Mouse (Mus musculus) CH12.LX (cell line): ENCODE results near the gene 4931428F04Rik. TPM values are rescaled to one million over a fixed set of nuclear protein-coding genes. Genes with fewer than 3 reads are reported as not detected.

Experiments
- DNase-seq: peaks from one replicate; pipeline ENCODE4 v3.0.0-alpha.2; 2013; ENCODE audit errors: extremely low read depth
- H3K27ac ChIP-seq: 2 replicates; pipeline ENCODE4 v1.5.1; 2012; ENCODE audit warnings: low read depth, mild to moderate bottlenecking, control low read depth, moderate library complexity; ENCODE audit not compliant: insufficient read depth
- H3K27me3 ChIP-seq: replicated peaks from 2 replicates; pipeline ENCODE3; 2012; ENCODE audit warnings: inconsistent platforms
- H3K36me3 ChIP-seq, 2 experiments: replicated peaks in 1 of 2; 2 replicates each; pipeline versions ENCODE3 to v1.6.1; 2012; ENCODE audit warnings: inconsistent platforms in 1 of 2, low read length in 1 of 2, mild to moderate bottlenecking in 1 of 2, mixed read lengths in 1 of 2, moderate library complexity in 1 of 2; ENCODE audit not compliant: control insufficient read depth in 1 of 2, insufficient read depth in 1 of 2
- H3K4me1 ChIP-seq, 2 experiments: 2 replicates each; pipeline ENCODE4 v1.6.1; 2012; ENCODE audit warnings: inconsistent platforms in 1 of 2, moderate library complexity in 1 of 2; ENCODE audit not compliant: insufficient read depth in 2 of 2, control insufficient read depth in 1 of 2
- H3K4me2 ChIP-seq: 2 replicates; pipeline ENCODE4 v1.6.1; 2012; ENCODE audit warnings: low read depth, mild to moderate bottlenecking, control low read depth; ENCODE audit not compliant: poor library complexity, insufficient read depth, severe bottlenecking
- H3K4me3 ChIP-seq, 3 experiments: fragments of 150-350 bp in 1 of 3; sonication (generic) in 1 of 3; replicated peaks in 1 of 3; 2 replicates each; pipeline versions ENCODE3 to v1.5.1; 2011 to 2012; ENCODE audit warnings: low read depth in 2 of 3, low read length in 2 of 3, mild to moderate bottlenecking in 2 of 3, moderate library complexity in 2 of 3, control low read depth in 1 of 3, improper control_type of control experiment in 1 of 3, inconsistent platforms in 1 of 3, mixed read lengths in 1 of 3; ENCODE audit not compliant: poor library complexity in 1 of 3
- H3K79me2 ChIP-seq: replicated peaks from 2 replicates; pipeline ENCODE4 v1.6.1; 2012; ENCODE audit warnings: mild to moderate bottlenecking, moderate library complexity; ENCODE audit not compliant: control insufficient read depth, poor library complexity, insufficient read depth, severe bottlenecking; ENCODE audit errors: extremely low read depth
- H3K9ac ChIP-seq: 2 replicates; pipeline ENCODE4 v1.6.1; 2012; ENCODE audit warnings: low read depth, mild to moderate bottlenecking, control low read depth, moderate library complexity; ENCODE audit not compliant: insufficient read depth
- H3K9me3 ChIP-seq: replicated peaks from 2 replicates; pipeline ENCODE3; 2012; ENCODE audit warnings: low read length, inconsistent platforms, mixed read lengths
- CTCF ChIP-seq, 2 experiments: IDR thresholded peaks in 1 of 2; conservative IDR thresholded peaks in 1 of 2; 2 replicates each; pipeline ENCODE4 v1.5.1; 2011 to 2012; ENCODE audit warnings: low read depth in 2 of 2, low read length in 2 of 2, improper control_type of control experiment in 1 of 2, inconsistent platforms in 1 of 2, mild to moderate bottlenecking in 1 of 2, moderate library complexity in 1 of 2
- E2F4 ChIP-seq: IDR thresholded peaks from 2 replicates; pipeline ENCODE4 v1.6.1; 2011; ENCODE audit warnings: low read depth, low read length, improper control_type of control experiment; ENCODE audit not compliant: insufficient replicate concordance
- JUND ChIP-seq: conservative IDR thresholded peaks from 2 replicates; pipeline ENCODE4 v1.6.1; 2011; ENCODE audit warnings: low read depth, low read length, improper control_type of control experiment
- MAX ChIP-seq: IDR thresholded peaks from 2 replicates; pipeline ENCODE4 v1.6.1; 2011; ENCODE audit warnings: low read length, improper control_type of control experiment
- MAZ ChIP-seq: IDR thresholded peaks from 2 replicates; pipeline ENCODE4 v1.6.1; 2012; ENCODE audit warnings: low read depth, mild to moderate bottlenecking, inconsistent platforms, low read length, improper control_type of control experiment, moderate library complexity
- MEF2A ChIP-seq: IDR thresholded peaks from 2 replicates; pipeline ENCODE4 v1.6.1; 2014; ENCODE audit warnings: low read depth, mild to moderate bottlenecking, inconsistent platforms, low read length, improper control_type of control experiment, borderline replicate concordance
- MXI1 ChIP-seq: IDR thresholded peaks from 2 replicates; pipeline ENCODE4 v1.6.1; 2011; ENCODE audit warnings: mild to moderate bottlenecking, low read depth, low read length, improper control_type of control experiment
- PAX5 ChIP-seq: IDR thresholded peaks from 2 replicates; pipeline ENCODE4 v1.6.1; 2012; ENCODE audit warnings: low read length, inconsistent platforms, mixed read lengths
- POLR2A ChIP-seq: IDR thresholded peaks from 2 replicates; pipeline ENCODE4 v1.6.1; 2011; ENCODE audit warnings: low read depth, mild to moderate bottlenecking, improper control_type of control experiment, low read length
- RAD21 ChIP-seq: IDR thresholded peaks from 2 replicates; pipeline ENCODE4 v1.6.1; 2011; ENCODE audit warnings: low read depth, mild to moderate bottlenecking, low read length, improper control_type of control experiment, moderate library complexity
- SIN3A ChIP-seq: IDR thresholded peaks from 2 replicates; pipeline ENCODE4 v1.6.1; 2012; ENCODE audit warnings: low read length, improper control_type of control experiment, inconsistent platforms
- UBTF ChIP-seq: IDR thresholded peaks from 2 replicates; pipeline ENCODE4 v1.6.1; 2012; ENCODE audit warnings: low read depth, mild to moderate bottlenecking, inconsistent platforms, low read length, improper control_type of control experiment, moderate library complexity
- USF1 ChIP-seq: IDR thresholded peaks from 2 replicates; pipeline ENCODE4 v1.6.1; 2014; ENCODE audit warnings: low read depth, mild to moderate bottlenecking, inconsistent platforms, low read length, improper control_type of control experiment
- ZC3H11A ChIP-seq: IDR thresholded peaks from 2 replicates; pipeline ENCODE4 v1.6.1; 2012; ENCODE audit warnings: low read depth, mild to moderate bottlenecking, inconsistent platforms, low read length, improper control_type of control experiment
- ZKSCAN1 ChIP-seq: IDR thresholded peaks from 2 replicates; pipeline ENCODE4 v1.6.1; 2012; ENCODE audit warnings: low read depth, inconsistent platforms, low read length, improper control_type of control experiment, borderline replicate concordance
- ZMIZ1 ChIP-seq: IDR thresholded peaks from 2 replicates; pipeline ENCODE4 v1.6.1; 2012; ENCODE audit warnings: low read depth, mild to moderate bottlenecking, inconsistent platforms, low read length, improper control_type of control experiment
- dilution Hi-C: fragments of 300-500 bp; cut with MboI; formaldehyde crosslinking; loops from 2 replicates; pipeline ENCODE4 v1.14.3; 2020; ENCODE audit warnings: low sequenced_read_pairs; ENCODE audit not compliant: extremely low pct_unique_long_range_greater_than_20kb, extremely low pct_ligation_motif_present
- in situ Hi-C: fragments of 300-500 bp; cut with MboI; formaldehyde crosslinking; loops from 3 replicates; pipeline ENCODE4 v1.14.3; 2019; ENCODE audit warnings: low sequenced_read_pairs, low pct_ligation_motif_present, low pct_unique_long_range_greater_than_20kb, mixed read lengths
- polyA plus RNA-seq: library from polyadenylated mRNA; unstranded; fragments of >175 nt; gene quantifications from 2 replicates; pipeline ENCODE4 v1.2.1, GENCODE M21; 2012; ENCODE audit warnings: low read depth; ENCODE audit not compliant: insufficient read length
- total RNA-seq, 2 experiments: library from RNA; depleted of rRNA; stranded (reverse); fragments of 300-350 nt in 1 of 2; fragments of >200 nt in 1 of 2; gene quantifications; 2 replicates each; pipeline ENCODE4 v1.2.3; 2012 to 2014

4931428F04Rik gene
- total and polyA plus RNA-seq, 3 experiments: 2.7 to 9.1 (median 4.7) TPM

DNA sequence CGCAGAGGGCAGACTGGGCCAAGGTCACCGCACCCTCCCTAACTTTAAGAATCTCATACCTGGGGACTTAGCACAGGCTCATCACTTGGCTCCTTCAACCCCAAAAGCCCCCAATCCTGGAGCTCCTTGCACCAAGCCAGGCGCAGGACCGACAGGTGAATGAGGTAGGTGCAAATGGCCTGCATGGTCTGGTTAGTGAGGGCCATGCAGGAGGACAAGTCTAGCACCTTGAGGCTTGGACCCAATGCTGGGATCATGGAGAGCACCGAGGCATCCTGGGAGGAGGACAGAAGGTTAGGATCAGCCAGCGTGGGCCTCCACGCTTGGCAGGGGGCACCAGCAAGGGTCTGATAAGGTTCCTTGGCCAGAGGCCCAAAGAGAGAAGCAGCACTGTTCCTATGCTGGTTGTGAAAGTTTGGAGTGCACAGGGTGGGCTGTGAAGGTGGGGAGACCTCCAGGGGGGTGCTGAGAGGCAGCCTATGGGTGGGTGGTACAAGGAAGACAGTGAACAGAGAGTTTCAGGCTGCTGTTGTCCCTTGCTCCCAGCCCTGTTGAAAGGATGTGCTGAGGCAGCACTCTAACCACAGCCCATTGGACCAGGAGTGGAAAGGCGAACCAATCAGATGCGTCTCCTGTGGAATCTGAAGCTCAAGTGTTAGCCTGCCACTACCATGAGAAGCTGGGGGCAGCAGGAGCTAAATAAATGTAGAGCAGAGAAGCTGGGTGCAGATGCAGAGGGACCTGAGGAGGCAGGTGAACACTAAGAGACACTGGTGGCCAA lies 24.1 kb upstream of the 4931428F04Rik start:
- Histone ChIP-seq H3K4me2 (no peak overlapping the region), H3K36me3 (peaks cover 74 to 99% of the 10 kb centered on the region in 2 experiments), H3K9me3 (peaks cover 2% of the 10 kb centered on the region), H3K4me1 (no peaks in the 10 kb centered on the region), H3K27ac (no peak overlapping the region), H3K4me3 (no peak overlapping the region), H3K9ac (no peak overlapping the region), H3K79me2 (no peaks in the 10 kb centered on the region), H3K27me3 (no peaks in the 10 kb centered on the region)
- in situ Hi-C loops (no loop called here), dilution Hi-C loops (no loop called here)
- TF ChIP-seq ZKSCAN1: no peak
- no peak for TF ChIP-seq SIN3A
- no peak for TF ChIP-seq POLR2A
- no peak for TF ChIP-seq MAZ
- TF ChIP-seq MEF2A: no peak
- TF ChIP-seq UBTF: no peak
- no peak for TF ChIP-seq MXI1
- no peak for DNase-seq

DNA sequence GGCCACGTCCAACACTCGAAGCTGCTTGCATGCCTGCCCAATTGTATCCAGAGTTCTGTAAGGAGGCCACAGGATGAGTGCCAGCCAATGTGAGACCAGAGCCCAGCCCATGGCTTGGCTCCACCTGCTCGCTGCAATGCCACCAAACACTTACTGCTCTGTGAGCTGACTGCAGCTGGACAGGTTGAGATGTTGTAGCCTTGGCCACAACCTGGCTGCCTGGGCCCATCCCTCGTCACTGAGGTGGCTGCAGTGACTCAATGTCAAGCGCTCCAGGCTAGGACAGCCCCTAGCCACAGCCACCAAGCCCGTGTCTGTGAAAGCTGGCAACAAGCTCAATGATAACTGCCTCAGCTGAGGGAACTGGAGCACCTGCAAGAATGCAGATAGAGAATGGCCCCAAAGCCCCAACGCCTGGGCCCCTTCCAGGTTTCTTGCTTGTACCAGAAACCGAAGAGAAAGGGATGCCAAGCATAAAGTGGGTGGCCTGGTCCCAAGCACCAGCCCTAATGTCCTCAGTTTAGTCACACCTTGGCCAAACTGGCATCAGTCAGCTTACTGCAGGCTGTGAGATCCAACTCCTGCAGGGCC lies 23.3 kb upstream of the 4931428F04Rik start:
- dilution Hi-C loops: no loop called here
- no peak for TF ChIP-seq E2F4
- no peak for TF ChIP-seq RAD21
- no peak for TF ChIP-seq MXI1
- no peak for TF ChIP-seq USF1
- no peak for TF ChIP-seq JUND
- TF ChIP-seq MAX: no peak
- TF ChIP-seq PAX5: no peak
- no peak for TF ChIP-seq CTCF (conservative IDR thresholded peaks at IDR 0.05 in 1 of 2, IDR thresholded peaks at IDR 0.05 in 1 of 2; ENCODE audit: low read depth in 2 of 2, low read length in 2 of 2)
- TF ChIP-seq ZC3H11A: no peak
- no peak for TF ChIP-seq ZMIZ1
- no peak for TF ChIP-seq ZKSCAN1
- no peak for DNase-seq
- Histone ChIP-seq H3K79me2 (no peaks in the 10 kb centered on the region), H3K9ac (no peak overlapping the region), H3K4me3 (no peak overlapping the region), H3K27ac (no peak overlapping the region), H3K36me3 (peaks cover 79 to 99% of the 10 kb centered on the region in 2 experiments), H3K9me3 (peaks cover 2% of the 10 kb centered on the region), H3K4me1 (no peaks in the 10 kb centered on the region), H3K27me3 (no peaks in the 10 kb centered on the region), H3K4me2 (no peak overlapping the region)
- in situ Hi-C loops: no loop called here
